Mouse (Mus musculus): ENCODE measurements around the gene Xpnpep1.

Xpnpep1 gene

GRCm38 (mm10) chr19:53033159-53033943, 6.7 kb downstream of the Xpnpep1 start:
- in situ Hi-C loops (cut with MboI, MseI) = no loop called here

GRCm38 (mm10) chr19:53032647-53033046, 7.4 kb downstream of the Xpnpep1 start:
- in situ Hi-C loops (cut with MboI, MseI) = no loop called here

GRCm38 (mm10) chr19:53031957-53032371, 8.1 kb downstream of the Xpnpep1 start:
- in situ Hi-C loops (cut with MboI, MseI) = no loop called here

GRCm38 (mm10) chr19:53030279-53030678, 9.7 kb downstream of the Xpnpep1 start:
- in situ Hi-C loops (cut with MboI, MseI) = no loop called here

GRCm38 (mm10) chr19:53029686-53030085, 10.3 kb downstream of the Xpnpep1 start:
- in situ Hi-C loops (cut with MboI, MseI) = no loop called here

- in situ Hi-C loops (cut with MboI, MseI) = no loop called here
Observed at GRCm38 (mm10) chr19:53029045-53029444, 11.0 kb downstream of the Xpnpep1 start.

- in situ Hi-C loops (cut with MboI, MseI) = no loop called here
Observed at GRCm38 (mm10) chr19:53028216-53028615, 11.8 kb downstream of the Xpnpep1 start.

- in situ Hi-C loops (cut with MboI, MseI) = no loop called here
Observed at GRCm38 (mm10) chr19:53023189-53023588, 16.8 kb downstream of the Xpnpep1 start.

- in situ Hi-C loops (cut with MboI, MseI) = no loop called here
Observed at GRCm38 (mm10) chr19:53022037-53022614, 17.9 kb downstream of the Xpnpep1 start.

GRCm38 (mm10) chr19:53021537-53021936, 18.5 kb downstream of the Xpnpep1 start:
- in situ Hi-C loops (cut with MboI, MseI) = no loop called here

GRCm38 (mm10) chr19:53019716-53020463, 20.1 kb downstream of the Xpnpep1 start:
- in situ Hi-C loops (cut with MboI, MseI) = loop anchor here in 1 of 2 experiments (10.0 kb wide), 1 partner anchor 1155 kb away; no protein-coding TSS in a partner anchor

GRCm38 (mm10) chr19:53017954-53018353, 22.1 kb downstream of the Xpnpep1 start:
- in situ Hi-C loops (cut with MboI, MseI) = loop anchor here in 1 of 2 experiments (10.0 kb wide), 1 partner anchor 1157 kb away; no protein-coding TSS in a partner anchor

GRCm38 (mm10) chr19:53017248-53017647, 22.8 kb downstream of the Xpnpep1 start:
- in situ Hi-C loops (cut with MboI, MseI) = loop anchor here in 1 of 2 experiments (10.0 kb wide), 1 partner anchor 1158 kb away; no protein-coding TSS in a partner anchor

GRCm38 (mm10) chr19:53014910-53015710, 24.9 kb downstream of the Xpnpep1 start:
- in situ Hi-C loops (cut with MboI, MseI) = loop anchor here in 1 of 2 experiments (10.0 kb wide), 1 partner anchor 1160 kb away; no protein-coding TSS in a partner anchor

- in situ Hi-C loops (cut with MboI, MseI) = loop anchor here in 1 of 2 experiments (10.0 kb wide), 1 partner anchor 1161 kb away; no protein-coding TSS in a partner anchor
Observed at GRCm38 (mm10) chr19:53013744-53014143, 26.3 kb downstream of the Xpnpep1 start.

GRCm38 (mm10) chr19:53013341-53013740, 26.7 kb downstream of the Xpnpep1 start:
- in situ Hi-C loops (cut with MboI, MseI) = loop anchor here in 1 of 2 experiments (10.0 kb wide), 1 partner anchor 1161 kb away; no protein-coding TSS in a partner anchor

GRCm38 (mm10) chr19:53010941-53011340, 29.1 kb downstream of the Xpnpep1 start:
- in situ Hi-C loops (cut with MboI, MseI) = loop anchor here in 1 of 2 experiments (10.0 kb wide), 1 partner anchor 1164 kb away; no protein-coding TSS in a partner anchor

GRCm38 (mm10) chr19:53008921-53009320, 31.1 kb downstream of the Xpnpep1 start:
- in situ Hi-C loops (cut with MboI, MseI) = no loop called here

- in situ Hi-C loops (cut with MboI, MseI) = no loop called here
Observed at GRCm38 (mm10) chr19:53008020-53008705, 31.9 kb downstream of the Xpnpep1 start.

GRCm38 (mm10) chr19:53005978-53006377, 34.0 kb downstream of the Xpnpep1 start:
- in situ Hi-C loops (cut with MboI, MseI) = no loop called here

Measured in T-helper 17 cell (primary cell).